Mouse (Mus musculus): ENCODE data around the gene Snap25. TPM values are rescaled to one million over a fixed set of nuclear protein-coding genes. Genes with fewer than 3 reads are reported as not detected.

Snap25 gene
- total and polyA plus RNA-seq, 2 experiments = 0.09 TPM; not detected in 1

GRCm38 (mm10) chr2:136682146-136682860 lies 30.9 kb upstream of the Snap25 start:
- WGBS = 56% methylated on average over 11 of the region's 11 CpGs
- peak; percentile 69 for DNase-seq (ENCODE audit: extremely low read depth, low read depth, low spot score)
- no peaks in the 10 kb centered on the region for H3K79me2 ChIP-seq (ENCODE audit: control insufficient read depth, insufficient read depth, low read length)
- H3K27ac ChIP-seq (replicated peaks; ENCODE audit: insufficient read depth, low read depth, low read length) = no peak overlapping the region
- H3K4me3 ChIP-seq (ENCODE audit: insufficient read depth, low read depth, low read length) = no peak overlapping the region
- H3K9ac ChIP-seq (ENCODE audit: low read depth, low read length) = no peak overlapping the region
- no peak for TF ChIP-seq CTCF (IDR thresholded peaks at IDR 0.05; ENCODE audit: low read depth, low read length)
- TF ChIP-seq POLR2A (IDR thresholded peaks at IDR 0.05; ENCODE audit: extremely low read depth, insufficient read depth, low read length) = no peak
- no peaks in the 10 kb centered on the region for H3K27me3 ChIP-seq (ENCODE audit: control insufficient read depth, insufficient read depth, low read length)
- no peaks in the 10 kb centered on the region for H3K36me3 ChIP-seq (ENCODE audit: control insufficient read depth, insufficient read depth, low read length)
- H3K4me1 ChIP-seq (ENCODE audit: control insufficient read depth, insufficient read depth, low read length) = peaks cover 4% of the 10 kb centered on the region; the same call in 1 of the 2 replicates

GRCm38 (mm10) chr2:136686195-136686594 lies 27.1 kb upstream of the Snap25 start:
- TF ChIP-seq CTCF (IDR thresholded peaks at IDR 0.05; ENCODE audit: low read depth, low read length) = no peak
- no peak for TF ChIP-seq POLR2A (IDR thresholded peaks at IDR 0.05; ENCODE audit: extremely low read depth, insufficient read depth, low read length)

GRCm38 (mm10) chr2:136687316-136687715 lies 25.9 kb upstream of the Snap25 start:
- Histone ChIP-seq H3K27me3 (ENCODE audit: control insufficient read depth, insufficient read depth, low read length) (no peaks in the 10 kb centered on the region), H3K36me3 (ENCODE audit: control insufficient read depth, insufficient read depth, low read length) (no peaks in the 10 kb centered on the region), H3K4me1 (ENCODE audit: control insufficient read depth, insufficient read depth, low read length) (peaks cover under 1% of the 10 kb centered on the region; the same call in 1 of the 2 replicates), H3K79me2 (ENCODE audit: control insufficient read depth, insufficient read depth, low read length) (no peaks in the 10 kb centered on the region), H3K9ac (ENCODE audit: low read depth, low read length) (no peak overlapping the region), H3K27ac (replicated peaks; ENCODE audit: insufficient read depth, low read depth, low read length) (no peak overlapping the region), H3K4me3 (ENCODE audit: insufficient read depth, low read depth, low read length) (no peak overlapping the region)
- TF ChIP-seq POLR2A (IDR thresholded peaks at IDR 0.05; ENCODE audit: extremely low read depth, insufficient read depth, low read length) = no peak
- WGBS = 91% methylated on average over 4 of the region's 4 CpGs
- DNase-seq (ENCODE audit: extremely low read depth, low read depth, low spot score) = no peak

More at GRCm38 (mm10) chr2:136686195-136686594, 27.1 kb upstream of the Snap25 start:
- Histone ChIP-seq H3K36me3 (ENCODE audit: control insufficient read depth, insufficient read depth, low read length) (no peaks in the 10 kb centered on the region), H3K4me1 (ENCODE audit: control insufficient read depth, insufficient read depth, low read length) (peaks cover 4% of the 10 kb centered on the region; the same call in 1 of the 2 replicates), H3K27ac (replicated peaks; ENCODE audit: insufficient read depth, low read depth, low read length) (no peak overlapping the region), H3K9ac (ENCODE audit: low read depth, low read length) (no peak overlapping the region), H3K79me2 (ENCODE audit: control insufficient read depth, insufficient read depth, low read length) (no peaks in the 10 kb centered on the region), H3K27me3 (ENCODE audit: control insufficient read depth, insufficient read depth, low read length) (no peaks in the 10 kb centered on the region), H3K4me3 (ENCODE audit: insufficient read depth, low read depth, low read length) (no peak overlapping the region)
- WGBS = 69% methylated on average over 3 of the region's 3 CpGs
- DNase-seq (ENCODE audit: extremely low read depth, low read depth, low spot score) = no peak

GRCm38 (mm10) chr2:136689476-136689875 lies 23.8 kb upstream of the Snap25 start:
- 53% methylated on average over 4 of the region's 4 CpGs for WGBS

GRCm38 (mm10) chr2:136691681-136692080 lies 21.6 kb upstream of the Snap25 start:
- no peak overlapping the region for H3K4me3 ChIP-seq (ENCODE audit: insufficient read depth, low read depth, low read length)
- H3K36me3 ChIP-seq (ENCODE audit: control insufficient read depth, insufficient read depth, low read length) = no peaks in the 10 kb centered on the region
- no peaks in the 10 kb centered on the region; the same call in 1 of the 2 replicates for H3K4me1 ChIP-seq (ENCODE audit: control insufficient read depth, insufficient read depth, low read length)
- no peaks in the 10 kb centered on the region for H3K79me2 ChIP-seq (ENCODE audit: control insufficient read depth, insufficient read depth, low read length)
- no peak overlapping the region for H3K9ac ChIP-seq (ENCODE audit: low read depth, low read length)
- no peaks in the 10 kb centered on the region for H3K27me3 ChIP-seq (ENCODE audit: control insufficient read depth, insufficient read depth, low read length)
- TF ChIP-seq POLR2A (IDR thresholded peaks at IDR 0.05; ENCODE audit: extremely low read depth, insufficient read depth, low read length) = no peak
- no peak for TF ChIP-seq CTCF (IDR thresholded peaks at IDR 0.05; ENCODE audit: low read depth, low read length)
- H3K27ac ChIP-seq (replicated peaks; ENCODE audit: insufficient read depth, low read depth, low read length) = no peak overlapping the region
- WGBS = 86% methylated on average over 1 of the region's 1 CpGs
- no peak for DNase-seq (ENCODE audit: extremely low read depth, low read depth, low spot score)

More at GRCm38 (mm10) chr2:136689476-136689875, 23.8 kb upstream of the Snap25 start:
- Histone ChIP-seq H3K4me3 (ENCODE audit: insufficient read depth, low read depth, low read length) (no peak overlapping the region), H3K4me1 (ENCODE audit: control insufficient read depth, insufficient read depth, low read length) (no peaks in the 10 kb centered on the region; the same call in 1 of the 2 replicates), H3K9ac (ENCODE audit: low read depth, low read length) (no peak overlapping the region), H3K27me3 (ENCODE audit: control insufficient read depth, insufficient read depth, low read length) (no peaks in the 10 kb centered on the region), H3K79me2 (ENCODE audit: control insufficient read depth, insufficient read depth, low read length) (no peaks in the 10 kb centered on the region), H3K36me3 (ENCODE audit: control insufficient read depth, insufficient read depth, low read length) (no peaks in the 10 kb centered on the region), H3K27ac (replicated peaks; ENCODE audit: insufficient read depth, low read depth, low read length) (no peak overlapping the region)
- TF ChIP-seq CTCF (IDR thresholded peaks at IDR 0.05; ENCODE audit: low read depth, low read length) (no peak), POLR2A (IDR thresholded peaks at IDR 0.05; ENCODE audit: extremely low read depth, insufficient read depth, low read length) (no peak)
- DNase-seq (ENCODE audit: extremely low read depth, low read depth, low spot score) = no peak
